Mouse (Mus musculus): ENCODE data around the gene Nrg4. TPM values are rescaled to one million over a fixed set of nuclear protein-coding genes. Genes with fewer than 3 reads are reported as not detected.

Nrg4 gene
- total and polyA plus RNA-seq, 2 experiments from 2014 or later: 1.8 TPM; not detected in 1

DNA sequence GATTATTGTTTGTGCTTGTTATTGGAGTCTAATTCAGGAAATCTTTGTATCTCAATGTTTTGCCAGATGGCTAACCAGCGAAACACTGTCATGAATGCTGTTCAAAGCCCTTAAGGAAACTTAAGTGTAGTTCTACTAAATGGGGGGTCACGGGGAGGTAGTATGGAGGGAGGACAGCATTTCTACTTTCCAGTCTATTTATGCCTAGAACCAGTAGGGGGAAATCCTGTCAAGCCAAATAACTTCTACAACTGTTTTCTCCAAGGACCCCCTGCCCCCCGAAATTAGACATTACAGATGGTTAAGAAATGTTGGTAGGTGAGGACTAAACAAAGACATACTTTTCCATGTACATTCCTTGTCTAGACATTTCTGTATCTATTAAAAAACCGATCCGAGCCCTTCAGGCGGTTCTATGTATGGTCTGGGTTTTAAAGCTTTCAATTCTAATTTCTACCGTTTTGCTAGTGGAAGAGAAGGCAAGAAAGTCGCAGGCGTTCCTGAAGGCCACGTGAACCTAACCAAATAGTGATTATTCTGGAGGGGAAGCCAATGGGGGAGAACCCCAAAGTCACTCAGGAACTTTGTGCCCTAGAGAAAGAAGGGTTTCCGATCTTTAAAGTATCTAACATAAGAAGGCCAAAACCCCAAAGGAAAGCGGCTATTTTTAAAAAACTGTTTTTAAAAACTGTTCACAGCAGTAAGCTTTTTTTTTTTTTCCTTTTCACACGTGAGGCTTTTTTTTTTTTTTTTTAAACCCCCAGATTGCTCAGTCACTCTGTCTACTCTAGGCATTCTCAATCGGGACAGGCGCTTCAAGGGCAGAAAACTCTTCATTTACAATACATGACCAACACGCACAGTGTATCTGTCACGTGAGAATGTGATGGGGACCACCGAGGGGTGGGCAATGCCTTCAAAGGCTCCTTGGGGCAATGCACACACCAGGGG, 805 bp downstream of the Nrg4 start:
- 0 out of 2 replicates have a peak, but pooled peaks cover 6% of the 10 kb centered on the region for H3K27me3 ChIP-seq (ENCODE audit: insufficient read depth, low read length)
- WGBS: 10% methylated on average over 18 of the region's 18 CpGs
- H3K4me1 ChIP-seq (ENCODE audit: insufficient read depth, low read length): no peaks in the 10 kb centered on the region; the same call in 1 of the 2 replicates
- peak; percentile 50 for TF ChIP-seq CTCF (IDR thresholded peaks at IDR 0.05)
- no peaks in the 10 kb centered on the region for H3K36me3 ChIP-seq (ENCODE audit: insufficient read depth, low read length)
- ATAC-seq (ENCODE audit: low FRiP score) (no peak), DNase-seq (ENCODE audit: low spot score) (peak; percentile 26)
- peak overlapping the region; percentile 84 for H3K27ac ChIP-seq (ENCODE audit: low read depth, low read length)
- H3K9ac ChIP-seq (replicated peaks; ENCODE audit: low read length, poor library complexity, severe bottlenecking): peak overlapping the region; percentile 82
- H3K4me2 ChIP-seq (ENCODE audit: low read depth, low read length, poor library complexity, severe bottlenecking): peak overlapping the region; percentile 74
- H3K9me3 ChIP-seq (ENCODE audit: low read length): no peaks in the 10 kb centered on the region
- peak overlapping the region; percentile 78 for H3K4me3 ChIP-seq (ENCODE audit: low read depth, low read length)

DNA sequence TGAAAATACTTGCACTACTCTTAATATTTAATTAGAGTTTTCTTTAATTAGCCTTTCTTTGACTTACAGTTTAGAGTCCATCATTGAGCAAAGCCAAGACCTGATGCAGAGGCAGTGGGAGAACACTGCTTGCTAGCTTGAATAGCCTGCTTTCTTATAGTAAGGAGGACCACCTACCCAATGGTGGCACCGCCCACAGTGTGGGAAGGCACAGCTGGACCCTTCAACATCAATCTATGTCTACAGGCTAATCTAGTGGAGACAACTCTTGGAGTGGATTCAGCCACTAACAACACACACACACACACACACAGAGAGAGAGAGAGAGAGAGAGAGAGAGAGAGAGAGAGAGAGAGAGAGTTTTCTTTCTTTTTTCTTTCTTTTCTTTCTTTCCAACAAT, 1.6 kb downstream of the Nrg4 start:
- Histone ChIP-seq H3K27me3 (ENCODE audit: insufficient read depth, low read length) (0 out of 2 replicates have a peak, but pooled peaks cover 6% of the 10 kb centered on the region), H3K4me2 (ENCODE audit: low read depth, low read length, poor library complexity, severe bottlenecking) (no peak overlapping the region), H3K36me3 (ENCODE audit: insufficient read depth, low read length) (no peaks in the 10 kb centered on the region), H3K9ac (replicated peaks; ENCODE audit: low read length, poor library complexity, severe bottlenecking) (no peak overlapping the region), H3K4me1 (ENCODE audit: insufficient read depth, low read length) (no peaks in the 10 kb centered on the region; the same call in 1 of the 2 replicates), H3K27ac (ENCODE audit: low read depth, low read length) (no peak overlapping the region), H3K9me3 (ENCODE audit: low read length) (no peaks in the 10 kb centered on the region), H3K4me3 (ENCODE audit: low read depth, low read length) (no peak overlapping the region)
- 10% methylated on average over 1 of the region's 1 CpGs for WGBS
- ATAC-seq (ENCODE audit: low FRiP score) (no peak), DNase-seq (ENCODE audit: low spot score) (peak; percentile 58)
- TF ChIP-seq CTCF (IDR thresholded peaks at IDR 0.05): no peak

GRCm38 (mm10) chr9:55324516-55324915, 2.1 kb downstream of the Nrg4 start:
- ATAC-seq (ENCODE audit: low FRiP score) (no peak), DNase-seq (ENCODE audit: low spot score) (no peak)
- no peaks in the 10 kb centered on the region for H3K36me3 ChIP-seq (ENCODE audit: insufficient read depth, low read length)
- H3K27me3 ChIP-seq (ENCODE audit: insufficient read depth, low read length): 0 out of 2 replicates have a peak, but pooled peaks cover 6% of the 10 kb centered on the region
- no peaks in the 10 kb centered on the region; the same call in 1 of the 2 replicates for H3K4me1 ChIP-seq (ENCODE audit: insufficient read depth, low read length)
- H3K9ac ChIP-seq (replicated peaks; ENCODE audit: low read length, poor library complexity, severe bottlenecking): no peak overlapping the region
- TF ChIP-seq CTCF (IDR thresholded peaks at IDR 0.05): peak; percentile 54
- H3K4me3 ChIP-seq (ENCODE audit: low read depth, low read length): no peak overlapping the region
- no peak overlapping the region for H3K27ac ChIP-seq (ENCODE audit: low read depth, low read length)
- no peaks in the 10 kb centered on the region for H3K9me3 ChIP-seq (ENCODE audit: low read length)
- WGBS: 50% methylated on average over 10 of the region's 10 CpGs
- H3K4me2 ChIP-seq (ENCODE audit: low read depth, low read length, poor library complexity, severe bottlenecking): no peak overlapping the region

- WGBS: 59% methylated on average over 8 of the region's 8 CpGs
- no peaks in the 10 kb centered on the region for H3K9me3 ChIP-seq (ENCODE audit: low read length)
- no peak overlapping the region for H3K9ac ChIP-seq (replicated peaks; ENCODE audit: low read length, poor library complexity, severe bottlenecking)
- H3K4me1 ChIP-seq (ENCODE audit: insufficient read depth, low read length): no peaks in the 10 kb centered on the region; the same call in 1 of the 2 replicates
- H3K4me3 ChIP-seq (ENCODE audit: low read depth, low read length): no peak overlapping the region
- H3K4me2 ChIP-seq (ENCODE audit: low read depth, low read length, poor library complexity, severe bottlenecking): no peak overlapping the region
- TF ChIP-seq CTCF (IDR thresholded peaks at IDR 0.05): no peak
- DNase-seq (ENCODE audit: low spot score) (peak; percentile 10), ATAC-seq (ENCODE audit: low FRiP score) (no peak)
- H3K27ac ChIP-seq (ENCODE audit: low read depth, low read length): no peak overlapping the region
- H3K36me3 ChIP-seq (ENCODE audit: insufficient read depth, low read length): no peaks in the 10 kb centered on the region
- 0 out of 2 replicates have a peak, but pooled peaks cover 6% of the 10 kb centered on the region for H3K27me3 ChIP-seq (ENCODE audit: insufficient read depth, low read length)
Measured at GRCm38 (mm10) chr9:55324085-55324484, 2.6 kb downstream of the Nrg4 start.

DNA sequence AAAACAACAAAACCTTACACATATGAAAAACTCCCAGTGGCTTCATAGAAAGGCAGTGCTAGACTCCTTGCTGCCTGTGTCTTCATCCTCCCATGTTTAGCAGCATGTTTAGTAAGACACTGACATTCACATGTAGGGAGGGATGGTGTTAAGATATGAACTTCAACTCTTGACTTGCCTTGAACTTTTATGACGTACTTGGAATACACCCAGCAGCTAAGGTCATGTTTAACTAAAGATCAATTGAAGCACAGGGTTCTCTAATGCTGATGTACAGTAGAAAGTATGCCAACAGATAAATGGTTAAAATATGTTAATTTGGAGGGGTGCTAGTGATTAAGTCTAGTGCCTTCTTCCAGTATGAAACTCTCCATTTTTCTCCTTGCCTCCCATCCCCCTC, 4.0 kb downstream of the Nrg4 start:
- ATAC-seq (ENCODE audit: low FRiP score): no peak
- H3K27me3 ChIP-seq (ENCODE audit: insufficient read depth, low read length): 0 out of 2 replicates have a peak, but pooled peaks cover 6% of the 10 kb centered on the region

More for the DNA sequence above, 4.0 kb downstream of the Nrg4 start:
- no peak for DNase-seq (ENCODE audit: low spot score)
- no peak overlapping the region for H3K27ac ChIP-seq (ENCODE audit: low read depth, low read length)
- no peaks in the 10 kb centered on the region for H3K9me3 ChIP-seq (ENCODE audit: low read length)
- 81% methylated on average over 1 of the region's 1 CpGs for WGBS
- no peak overlapping the region for H3K9ac ChIP-seq (replicated peaks; ENCODE audit: low read length, poor library complexity, severe bottlenecking)
- no peaks in the 10 kb centered on the region for H3K36me3 ChIP-seq (ENCODE audit: insufficient read depth, low read length)
- no peaks in the 10 kb centered on the region for H3K4me1 ChIP-seq (ENCODE audit: insufficient read depth, low read length)
- H3K4me3 ChIP-seq (ENCODE audit: low read depth, low read length): no peak overlapping the region
- no peak for TF ChIP-seq CTCF (IDR thresholded peaks at IDR 0.05)
- H3K4me2 ChIP-seq (ENCODE audit: low read depth, low read length, poor library complexity, severe bottlenecking): no peak overlapping the region

Measured in midbrain, postnatal 0 days (tissue).